Mouse (Mus musculus) forebrain, postnatal 0 days (tissue): Measurements from ENCODE around the gene Arpc5. TPM values are rescaled to one million over a fixed set of nuclear protein-coding genes. Genes with fewer than 3 reads are reported as not detected.

Source experiments
- ATAC-seq: fragments of 200-750 bp; cut with Nextera tagmentation; 2 replicates; pipeline ENCODE4 v1.8.0; 2017; ENCODE audit warnings: mild to moderate bottlenecking, moderate library complexity
- DNase-seq: peaks from one replicate; pipeline ENCODE4 v3.0.0-alpha.2; 2015
- H3K27ac ChIP-seq: fragments of 300-500 bp; sonication (generic); 2 replicates; pipeline ENCODE4 v1.5.1; 2014; ENCODE audit warnings: low read depth, mild to moderate bottlenecking, antibody characterized with exemption, low read length, moderate library complexity, mixed read lengths
- H3K27me3 ChIP-seq: fragments of 300-500 bp; sonication (generic); 2 replicates; pipeline ENCODE4 v1.6.1; 2014; ENCODE audit warnings: mild to moderate bottlenecking, low read length, mixed read lengths; ENCODE audit not compliant: insufficient read depth
- H3K36me3 ChIP-seq: fragments of 300-500 bp; sonication (generic); 2 replicates; pipeline ENCODE4 v1.6.1; 2014; ENCODE audit warnings: mild to moderate bottlenecking, moderate library complexity; ENCODE audit not compliant: insufficient read depth
- H3K4me1 ChIP-seq: fragments of 300-500 bp; sonication (generic); 2 replicates; pipeline ENCODE4 v1.6.1; 2014; ENCODE audit warnings: antibody characterized with exemption; ENCODE audit not compliant: insufficient read depth
- H3K4me2 ChIP-seq: fragments of 300-500 bp; sonication (generic); 2 replicates; pipeline ENCODE4 v1.6.1; 2014; ENCODE audit warnings: low read depth, mild to moderate bottlenecking, moderate library complexity
- H3K4me3 ChIP-seq: fragments of 300-500 bp; sonication (generic); 2 replicates; pipeline ENCODE4 v1.5.1; 2014; ENCODE audit warnings: low read depth, low read length, mixed read lengths
- H3K9ac ChIP-seq: fragments of 300-500 bp; sonication (generic); 2 replicates; pipeline ENCODE4 v1.6.1; 2014; ENCODE audit warnings: mild to moderate bottlenecking
- H3K9me3 ChIP-seq: fragments of 300-500 bp; sonication (generic); 2 replicates; pipeline ENCODE4 v1.6.1; 2016; ENCODE audit warnings: low read length
- CTCF ChIP-seq: sonication (generic); IDR thresholded peaks from 2 replicates; pipeline ENCODE4 v1.5.1; 2016; ENCODE audit warnings: antibody characterized with exemption, control low read depth, low read depth
- WGBS: fragments of 180-500 bp; shearing (Covaris S2); extraction: QIAGEN DNeasy Blood & Tissue Kit; methylation state at CpG from one replicate; pipeline ENCODE4 v1.1.7; 2014; 5-methylcytosine and 5-hydroxymethylcytosine counted together
- polyA plus RNA-seq: library from polyadenylated mRNA; unstranded; fragments of >200 nt; fragmentation: Nextera tagmentation; extraction: Ambion mirVana; gene quantifications from 2 replicates; pipeline ENCODE4 v1.2.1, GENCODE M21; 2015
- total RNA-seq: library from RNA; depleted of rRNA; stranded (reverse); fragments of >200 nt; gene quantifications from 2 replicates; pipeline ENCODE4 v1.2.3, GENCODE M21; 2014

Arpc5 gene
- total and polyA plus RNA-seq, 2 experiments from 2014 or later, result 301 to 537 TPM

DNA sequence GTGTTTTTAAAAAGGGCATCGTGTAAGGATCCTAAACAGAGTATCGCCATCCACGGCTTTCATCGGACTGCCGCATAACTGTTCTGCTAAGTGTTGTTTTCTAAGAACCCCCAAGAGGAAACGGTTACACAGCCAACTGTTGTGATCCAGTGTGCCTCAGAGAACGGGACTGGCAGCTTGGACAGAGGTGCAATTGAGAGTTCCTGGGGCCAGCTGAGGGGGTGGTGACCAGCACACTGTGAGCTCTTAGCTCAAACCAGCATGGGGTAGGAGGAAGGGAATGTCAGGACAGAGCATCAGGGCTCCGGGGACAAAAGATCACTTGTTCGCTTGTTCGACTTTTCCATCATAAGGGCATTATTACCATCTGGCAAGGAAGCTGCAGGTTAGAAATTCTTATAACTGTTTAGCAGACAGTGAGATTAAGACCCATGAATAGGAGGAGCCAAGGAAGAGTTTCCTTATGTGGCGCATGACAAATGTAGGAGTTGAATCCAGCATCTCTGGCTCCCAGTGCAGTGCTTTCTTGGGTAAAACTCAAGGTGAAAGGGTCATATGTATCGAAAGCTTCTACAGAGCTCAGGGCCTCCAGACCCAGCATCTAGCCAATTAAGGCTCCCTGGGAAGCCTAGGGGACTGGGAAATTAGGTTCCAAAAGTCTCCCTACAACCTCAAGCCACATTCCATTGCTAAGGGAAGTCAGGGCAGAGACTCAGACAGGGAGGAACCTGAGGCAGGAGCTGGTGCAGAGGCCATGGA lies 26.6 kb downstream of the Arpc5 start:
- Histone ChIP-seq H3K27me3 (no peaks in the 10 kb centered on the region), H3K4me3 (no peak overlapping the region), H3K9me3 (no peaks in the 10 kb centered on the region), H3K27ac (no peak overlapping the region), H3K4me2 (no peak overlapping the region), H3K36me3 (no peaks in the 10 kb centered on the region), H3K9ac (no peak overlapping the region), H3K4me1 (no peaks in the 10 kb centered on the region)
- no peak for TF ChIP-seq CTCF
- WGBS, result 15% methylated on average over 12 of the region's 12 CpGs
- ATAC-seq, result peak; percentile 86
- DNase-seq, result peak; percentile 18

DNA sequence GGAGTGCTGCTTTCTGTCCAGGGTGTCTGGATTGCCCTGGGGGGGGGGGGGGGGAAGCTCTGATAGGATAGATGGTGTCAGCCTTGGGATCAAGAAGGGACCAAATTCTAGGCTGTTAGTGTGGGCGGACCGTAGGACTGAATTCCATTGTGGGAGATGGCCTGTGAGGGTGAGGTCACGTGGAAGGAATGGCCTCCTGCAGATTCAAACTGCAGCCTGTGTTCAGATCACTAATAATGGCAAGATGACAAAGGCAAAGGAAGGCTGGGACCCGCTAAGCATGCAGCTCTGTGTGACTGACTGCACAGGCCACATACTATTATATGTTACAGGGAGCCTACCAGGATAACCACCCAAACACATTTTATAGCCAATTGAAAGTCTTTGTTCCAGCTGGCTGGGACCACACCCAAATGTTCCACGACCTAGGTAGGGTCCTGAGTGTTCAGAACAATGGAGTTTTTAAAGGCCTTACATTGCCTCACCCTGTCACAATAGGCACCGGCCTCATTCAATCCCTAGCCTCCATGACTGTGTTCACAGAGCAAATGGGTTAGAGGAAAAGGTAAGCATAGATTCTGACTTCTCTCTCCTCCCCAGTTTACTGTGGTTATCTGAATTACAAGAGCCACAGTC lies 27.3 kb downstream of the Arpc5 start:
- H3K9me3 ChIP-seq, result no peaks in the 10 kb centered on the region
- H3K27ac ChIP-seq, result no peak overlapping the region
- H3K4me3 ChIP-seq, result no peak overlapping the region
- no peak for TF ChIP-seq CTCF
- H3K9ac ChIP-seq, result no peak overlapping the region
- no peaks in the 10 kb centered on the region for H3K4me1 ChIP-seq
- H3K27me3 ChIP-seq, result no peaks in the 10 kb centered on the region
- H3K4me2 ChIP-seq, result no peak overlapping the region
- no peak for ATAC-seq
- H3K36me3 ChIP-seq, result no peaks in the 10 kb centered on the region
- WGBS, result 29% methylated on average over 6 of the region's 6 CpGs
- DNase-seq, result no peak

DNA sequence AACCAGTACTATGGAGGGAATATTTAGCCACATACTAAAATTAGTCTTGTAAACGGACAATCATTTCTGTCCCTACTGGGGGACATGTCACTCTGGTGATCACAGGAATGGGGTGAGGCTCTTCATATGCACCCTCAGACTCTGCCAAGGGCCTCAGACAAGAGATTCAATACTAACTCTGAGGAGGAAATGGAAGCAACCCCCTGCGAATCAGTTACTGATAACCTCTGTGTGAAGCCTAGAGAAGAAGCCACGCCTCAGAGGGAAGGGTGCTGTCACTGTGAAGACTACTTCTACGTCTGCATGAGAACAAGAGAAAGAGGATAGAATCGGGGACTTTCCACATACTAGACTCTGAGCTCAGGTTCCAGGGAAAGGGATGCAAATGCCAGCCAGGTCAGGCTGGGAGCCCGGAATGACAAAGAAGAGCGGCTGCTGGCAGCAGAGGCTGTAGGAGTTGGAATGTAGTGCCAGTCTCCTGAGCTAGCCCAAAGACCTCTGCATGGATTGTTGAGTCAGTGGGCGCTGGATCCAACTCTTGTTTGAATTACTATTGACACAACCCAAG lies 29.4 kb downstream of the Arpc5 start:
- ATAC-seq (no peak), DNase-seq (no peak)
- Histone ChIP-seq H3K4me3 (no peak overlapping the region), H3K27me3 (no peaks in the 10 kb centered on the region), H3K9ac (no peak overlapping the region), H3K4me2 (no peak overlapping the region), H3K27ac (no peak overlapping the region), H3K9me3 (no peaks in the 10 kb centered on the region), H3K36me3 (no peaks in the 10 kb centered on the region), H3K4me1 (no peaks in the 10 kb centered on the region)
- TF ChIP-seq CTCF, result no peak
- 79% methylated on average over 8 of the region's 8 CpGs for WGBS

DNA sequence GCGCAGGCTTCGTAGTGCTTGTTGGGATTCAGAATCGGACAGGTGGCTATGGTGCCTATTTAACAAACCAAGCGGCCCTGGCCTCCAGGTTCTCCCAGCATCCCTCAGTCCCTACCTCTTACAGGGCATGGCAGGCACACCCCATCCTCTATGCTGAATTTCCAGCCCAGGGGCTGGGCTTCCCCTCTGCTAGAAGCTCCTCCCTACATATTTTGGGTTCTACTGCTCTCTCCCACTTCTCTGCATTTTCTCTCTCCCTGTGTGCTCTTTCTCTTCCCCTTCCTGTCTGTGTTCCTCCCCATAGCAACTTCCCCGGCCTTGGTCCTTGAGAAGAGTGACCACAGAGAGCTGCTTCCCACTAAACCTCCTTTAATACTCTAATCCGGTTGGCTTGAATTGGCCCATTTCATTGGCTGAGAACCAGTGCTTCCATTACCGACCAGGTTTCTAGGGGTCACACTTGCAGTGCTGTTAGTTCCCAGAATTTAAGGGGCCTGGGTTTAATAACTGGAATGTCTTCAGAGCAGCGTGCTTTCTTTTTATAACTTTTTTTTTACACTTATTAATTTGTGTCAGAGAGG lies 30.4 kb downstream of the Arpc5 start:
- Histone ChIP-seq H3K36me3 (no peaks in the 10 kb centered on the region), H3K27ac (no peak overlapping the region), H3K9ac (no peak overlapping the region), H3K4me1 (no peaks in the 10 kb centered on the region), H3K4me3 (no peak overlapping the region), H3K9me3 (no peaks in the 10 kb centered on the region), H3K27me3 (no peaks in the 10 kb centered on the region), H3K4me2 (no peak overlapping the region)
- no peak for DNase-seq
- 86% methylated on average over 8 of the region's 8 CpGs for WGBS
- ATAC-seq, result no peak
- no peak for TF ChIP-seq CTCF

DNA sequence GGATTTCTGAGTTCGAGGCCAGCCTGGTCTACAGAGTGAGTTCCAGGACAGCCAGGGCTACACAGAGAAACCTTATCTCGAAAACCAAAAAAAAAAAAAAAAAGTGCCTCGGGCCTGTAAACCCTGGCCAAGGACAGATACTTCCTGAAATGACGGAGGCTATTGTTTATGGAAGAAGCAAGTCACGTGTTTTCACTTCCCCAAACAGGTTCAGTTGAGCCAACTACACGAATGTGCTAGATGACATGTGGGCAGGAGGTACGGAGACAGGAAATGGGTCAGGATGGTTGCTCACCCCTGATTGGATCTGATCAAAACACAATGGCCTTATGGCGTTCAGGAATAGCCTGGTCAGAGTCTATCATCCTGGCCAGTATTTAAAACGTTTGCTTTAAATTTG lies 31.8 kb downstream of the Arpc5 start:
- Histone ChIP-seq H3K27ac (no peak overlapping the region), H3K4me1 (no peaks in the 10 kb centered on the region), H3K27me3 (no peaks in the 10 kb centered on the region), H3K4me3 (no peak overlapping the region), H3K4me2 (no peak overlapping the region), H3K9me3 (no peaks in the 10 kb centered on the region), H3K9ac (no peak overlapping the region), H3K36me3 (no peaks in the 10 kb centered on the region)
- ATAC-seq, result no peak
- TF ChIP-seq CTCF, result no peak
- no peak for DNase-seq
- WGBS, result 82% methylated on average over 9 of the region's 9 CpGs

DNA sequence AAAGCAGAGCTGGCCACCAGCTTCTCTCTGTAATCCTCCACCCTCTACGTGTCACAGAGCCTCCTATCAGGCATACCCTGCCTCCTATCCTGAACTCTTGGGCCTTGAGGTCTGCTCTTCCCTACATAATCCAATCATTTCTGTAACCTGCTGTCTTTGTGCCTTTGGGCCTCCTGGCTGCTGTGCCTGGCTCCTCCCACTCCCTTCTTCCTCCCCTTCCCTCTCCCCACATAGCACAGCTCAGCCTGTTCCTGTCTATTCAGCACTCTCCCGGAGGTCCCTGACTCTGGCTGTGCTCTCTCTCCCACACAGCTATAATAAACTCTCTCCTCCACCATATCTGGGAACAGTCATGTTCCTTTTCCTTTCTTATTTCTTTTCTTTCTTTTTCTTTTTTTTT lies 33.6 kb downstream of the Arpc5 start, which contains the start of gene Ncf2:
Gene Ncf2 (plus strand): TSS at position 298 of the 400 bp plus-strand sequence.
- WGBS, result 13% methylated on average over 2 of the region's 2 CpGs
- DNase-seq (no peak), ATAC-seq (peak; percentile 76)
- Histone ChIP-seq H3K4me2 (no peak within 1 kb of the TSS), H3K9ac (no peak within 1 kb of the TSS), H3K27me3 (no peaks in the 10 kb centered on the region), H3K9me3 (no peaks in the 10 kb centered on the region), H3K36me3 (no peaks in the 10 kb centered on the region), H3K4me3 (no peak within 1 kb of the TSS), H3K27ac (no peak within 1 kb of the TSS), H3K4me1 (no peaks in the 10 kb centered on the region)
- no peak for TF ChIP-seq CTCF
